Mouse (Mus musculus): ENCODE measurements at regions not wholly inside any gene's neighbourhood (a gene's known extent, or its start where the extent isn't known, plus 50 kb on each side); places are given as distances from the start of the nearest gene placed in this dataset.

DNA sequence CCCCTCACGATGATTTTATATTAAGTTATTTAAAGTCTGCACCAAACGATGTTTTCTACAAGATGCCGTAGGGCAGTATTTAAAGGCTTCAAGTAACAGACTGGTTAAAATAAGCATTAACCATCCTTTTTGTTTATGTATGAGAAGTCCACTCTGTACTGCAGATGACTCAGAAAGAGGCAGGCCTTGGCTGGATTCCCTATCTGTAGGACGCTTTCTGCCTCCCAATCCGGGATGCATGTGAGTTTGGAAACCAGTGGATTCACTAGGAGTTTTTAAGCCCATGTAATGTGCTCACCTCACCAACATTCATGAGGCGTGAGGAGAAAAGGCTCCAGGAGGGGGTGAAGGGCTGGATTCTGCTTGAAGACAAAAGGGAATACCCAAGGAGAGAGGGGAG, 63.1 kb downstream of the Cmpk2 start:
- TF ChIP-seq CTCF (conservative IDR thresholded peaks at IDR 0.05; ENCODE audit: low read length) (no peak), POU5F1 (IDR thresholded peaks at IDR 0.05; ENCODE audit: borderline replicate concordance, low read length) (no peak)

All from E14TG2a.4 (cell line).